Mouse (Mus musculus): ENCODE data around the gene Mfap1b.

GRCm38 (mm10) chr2:121442259-121443067, 31.4 kb downstream of the Mfap1b start:
- TF ChIP-seq CTCF (IDR thresholded peaks at IDR 0.05; ENCODE audit: low read depth): no peak
- no peak for TF ChIP-seq EP300 (IDR thresholded peaks at IDR 0.05; ENCODE audit: low read depth)
